Mouse (Mus musculus) urinary bladder, postnatal 36 days (tissue): ENCODE measurements around the gene Abcg4.
A peak's percentile ranks its signal among the peaks of the same experiment; 100 is the strongest.
"Not testable (repeated sequence)": the region's sequence is repeated elsewhere in the genome, so short reads cannot be mapped to it uniquely, and the experiment has no call there.

ENCODE experiments used
- DNase-seq, 2 experiments: peaks; one replicate each; pipeline ENCODE4 v3.0.0; 2022; ENCODE audit warnings: low spot score in 2 of 2, mixed read lengths in 1 of 2

Abcg4 gene

GRCm38 (mm10) chr9:44319887-44320798 lies 31.7 kb upstream of the Abcg4 start, which contains the start of gene C2cd2l:
Gene C2cd2l (minus strand): TSS chr9:44320285.
- peak; percentile 79 to 89 for DNase-seq

GRCm38 (mm10) chr9:44319105-44319886 lies 30.9 kb upstream of the Abcg4 start:
- DNase-seq, result peak; percentile 6 to 29

DNA sequence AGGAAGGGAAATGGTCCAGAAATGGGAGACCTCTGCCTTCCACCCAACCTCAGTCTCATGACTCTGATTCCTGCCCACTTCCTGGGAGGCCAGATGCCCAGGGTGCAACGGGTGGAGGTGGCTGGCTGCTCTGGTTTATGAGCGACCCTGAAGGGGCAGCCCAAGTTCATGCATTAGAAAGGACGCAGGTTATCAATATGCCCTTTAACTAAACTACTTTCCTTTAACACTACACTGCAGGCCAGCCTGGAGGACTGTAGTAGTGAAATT lies 30.3 kb upstream of the Abcg4 start:
- no peak for DNase-seq

DNA sequence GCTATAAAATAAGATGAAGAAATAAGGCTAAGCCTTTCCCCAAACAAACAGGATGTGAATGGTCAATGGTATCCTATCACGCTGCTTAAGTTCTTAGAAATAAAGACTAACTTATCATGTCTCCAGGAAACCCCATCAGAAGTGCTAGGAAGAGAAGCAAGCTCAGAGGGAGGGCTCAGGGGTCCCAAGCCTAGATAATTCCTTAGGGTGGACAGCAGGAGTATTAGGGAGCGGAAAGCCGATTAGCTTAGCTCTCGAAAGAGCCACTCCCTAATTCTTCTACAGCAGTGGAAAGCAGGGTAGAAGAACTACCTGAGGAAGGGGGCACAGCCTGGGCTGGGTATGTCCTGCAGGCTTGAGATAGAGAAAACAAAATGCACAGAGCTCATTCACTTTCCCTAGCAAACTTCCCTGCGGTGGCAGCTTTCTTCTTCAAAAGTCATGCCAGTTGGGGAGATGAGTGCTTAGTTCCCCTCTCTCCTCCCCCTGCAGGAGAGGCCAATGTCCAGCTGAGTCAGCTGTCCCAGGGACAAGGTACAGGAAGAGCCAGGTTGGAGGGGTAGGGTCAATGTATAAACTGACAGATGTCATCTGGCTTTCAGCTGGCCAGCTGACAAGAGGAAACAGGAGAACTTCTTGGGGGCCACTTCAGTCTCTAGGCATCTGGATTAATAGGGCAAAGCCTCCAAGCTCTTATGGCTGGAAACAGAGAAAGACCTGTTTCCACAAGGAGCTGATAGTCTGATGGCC lies 29.8 kb upstream of the Abcg4 start:
- DNase-seq, result no peak

- no peak for DNase-seq
These were observed 29.0 kb upstream of the Abcg4 start for GRCm38 (mm10) chr9:44317452-44317851.

DNA sequence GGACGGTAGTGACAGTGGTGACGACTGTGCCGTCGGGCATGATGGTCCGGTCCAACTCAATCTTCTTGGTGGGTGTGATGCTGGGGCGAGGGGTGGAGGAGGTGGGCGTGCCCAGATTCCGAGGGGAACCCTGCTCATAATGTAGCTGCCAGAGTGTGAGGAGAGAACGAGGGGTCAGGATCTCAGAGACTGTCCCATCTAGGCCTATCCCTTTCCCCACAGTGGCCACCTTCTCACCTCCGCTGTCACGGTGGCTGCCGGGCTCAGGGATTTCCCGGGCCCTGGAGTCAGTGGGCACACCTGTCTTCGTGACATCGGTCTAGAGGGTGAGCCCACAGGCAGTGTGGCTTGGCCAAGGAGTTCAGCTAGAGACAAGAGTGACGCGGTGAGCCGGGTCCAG lies 26.5 kb upstream of the Abcg4 start:
- no peak for DNase-seq

- no peak for DNase-seq
These were observed 25.8 kb upstream of the Abcg4 start for GRCm38 (mm10) chr9:44314257-44314547.

GRCm38 (mm10) chr9:44313476-44314256 lies 25.3 kb upstream of the Abcg4 start:
- no peak for DNase-seq

GRCm38 (mm10) chr9:44311136-44312134 lies 23.0 kb upstream of the Abcg4 start:
- no peak for DNase-seq

- DNase-seq, result no peak
These were observed 22.3 kb upstream of the Abcg4 start for GRCm38 (mm10) chr9:44310750-44311135.

- no peak for DNase-seq
These were observed 21.3 kb upstream of the Abcg4 start for GRCm38 (mm10) chr9:44309756-44310155.

DNA sequence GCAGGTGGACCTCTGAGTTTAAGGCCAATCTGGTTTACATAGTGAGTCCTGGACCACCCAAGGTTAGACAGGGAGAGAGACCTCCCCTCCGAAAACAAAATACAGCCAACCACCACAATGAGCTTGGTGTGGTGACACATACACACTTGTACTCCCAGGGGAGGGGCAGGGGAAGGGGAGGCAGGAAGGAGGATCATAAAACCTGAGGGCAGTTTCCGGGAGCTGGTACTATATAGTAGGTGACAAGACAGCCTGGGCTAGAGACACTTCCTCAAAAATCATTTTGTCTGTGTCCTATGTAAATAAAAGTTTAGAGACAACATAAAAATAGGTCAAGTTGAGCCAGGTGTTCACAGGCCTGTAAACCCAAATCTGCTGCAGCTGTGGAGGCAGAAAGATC lies 18.8 kb upstream of the Abcg4 start:
- DNase-seq, result no peak

GRCm38 (mm10) chr9:44306532-44306931 lies 18.1 kb upstream of the Abcg4 start:
- no peak for DNase-seq

DNA sequence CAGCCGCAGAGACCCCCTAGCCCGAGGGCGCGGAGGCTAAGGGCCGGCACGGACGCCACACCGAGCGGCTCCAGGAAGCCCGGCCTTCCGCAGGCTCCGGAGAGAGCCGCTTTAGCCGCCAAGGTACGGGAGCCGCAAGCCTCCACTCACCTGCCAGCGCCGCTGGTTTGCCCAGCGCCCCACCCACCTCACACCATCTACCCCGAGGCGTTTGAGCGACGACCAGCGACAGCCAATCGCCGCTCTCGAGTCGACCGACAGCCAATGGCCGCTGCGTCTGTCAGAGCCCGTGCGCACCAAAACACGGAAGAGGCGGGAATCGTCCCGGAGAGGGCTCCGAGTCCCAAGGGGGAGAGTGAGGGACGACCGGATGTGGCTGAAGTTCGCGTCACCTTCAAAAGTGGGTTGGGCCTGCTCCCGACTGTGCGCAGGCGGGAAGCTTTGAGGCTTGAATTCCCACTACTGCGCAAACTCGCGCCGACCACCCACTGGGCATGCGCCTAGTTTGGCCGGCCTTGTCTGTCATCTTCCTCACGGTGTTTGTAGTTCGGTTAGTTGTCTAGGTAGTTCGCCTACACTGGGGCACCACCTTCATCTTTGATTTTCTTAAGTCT lies 17.2 kb upstream of the Abcg4 start, which contains the start of gene Hinfp:
Hinfp (minus strand) TSS at position 206 of the 614 bp plus-strand sequence.
- DNase-seq, result peak; percentile 97 to 98

DNA sequence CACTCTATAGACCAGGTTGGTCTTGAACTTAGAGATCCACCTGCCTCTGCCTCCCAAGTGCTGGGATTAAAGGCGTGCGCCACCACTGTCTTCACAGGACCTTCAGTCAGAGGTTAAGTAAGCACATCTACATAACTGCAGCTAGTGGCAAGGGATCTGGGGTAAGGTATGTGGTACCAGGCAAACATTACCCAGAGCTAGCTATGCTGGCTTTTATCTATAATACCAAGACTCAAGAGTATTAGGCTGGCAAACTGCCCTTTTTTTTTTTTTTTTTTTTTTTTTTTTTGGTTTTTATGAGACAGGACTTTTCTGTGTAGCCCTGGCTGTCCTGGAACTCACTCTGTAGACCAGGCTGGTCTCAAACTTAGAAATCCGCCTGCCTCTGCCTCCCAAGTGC lies 11.6 kb upstream of the Abcg4 start:
- DNase-seq, result not testable (repeated sequence)

- peak in 1 of 2 experiments; percentile 27 for DNase-seq
These were observed 4.1 kb upstream of the Abcg4 start for GRCm38 (mm10) chr9:44292490-44292889.

DNA sequence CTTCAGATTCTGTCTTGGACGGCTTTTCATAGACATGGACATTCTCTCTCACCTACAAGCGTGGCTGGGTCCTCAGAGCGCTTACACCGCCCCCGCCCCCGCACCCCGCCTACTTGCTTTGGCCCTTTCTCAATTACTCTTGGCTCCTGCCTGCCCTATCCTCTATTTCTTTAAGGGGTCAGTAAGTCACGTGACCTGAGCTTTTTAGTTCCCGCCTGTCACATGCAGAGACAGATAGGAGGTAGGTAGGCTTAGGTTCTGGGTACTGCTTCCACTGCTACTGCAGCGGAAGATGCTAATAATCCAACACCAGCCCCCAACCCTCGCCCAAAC lies 510 bp upstream of the Abcg4 start:
- no peak for DNase-seq

- DNase-seq, result no peak
These were observed 877 bp downstream of the Abcg4 start for GRCm38 (mm10) chr9:44287401-44288075.

DNA sequence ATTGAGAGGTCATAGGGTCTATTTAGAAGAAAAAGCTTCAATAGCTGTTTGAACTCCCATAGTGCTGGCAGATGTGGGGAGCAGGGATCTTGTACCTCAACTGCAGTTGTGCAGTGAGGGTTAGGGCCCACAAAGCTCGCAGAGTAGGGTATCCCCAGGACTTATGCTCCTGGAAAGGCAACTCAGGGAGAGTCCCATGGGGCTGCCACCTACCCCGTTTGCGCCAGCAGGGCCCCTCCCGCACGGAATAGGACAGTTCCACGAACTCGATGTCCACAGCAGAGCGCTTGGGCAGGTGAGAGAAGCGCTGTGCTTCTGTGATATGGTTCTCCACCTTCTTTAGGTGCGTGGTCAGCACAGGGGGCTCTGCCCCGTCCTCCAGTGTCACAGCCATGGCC lies 1.4 kb downstream of the Abcg4 start:
- no peak for DNase-seq
